Mouse (Mus musculus): ENCODE results near the gene Olfr695. TPM values are rescaled to one million over a fixed set of nuclear protein-coding genes. Genes with fewer than 3 reads are reported as not detected.
"Not testable (repeated sequence)": the region's sequence is repeated elsewhere in the genome, so short reads cannot be mapped to it uniquely, and the experiment has no call there.

Gene Olfr695
- polyA plus RNA-seq, 1 experiment from 2014 or later = not detected

DNA sequence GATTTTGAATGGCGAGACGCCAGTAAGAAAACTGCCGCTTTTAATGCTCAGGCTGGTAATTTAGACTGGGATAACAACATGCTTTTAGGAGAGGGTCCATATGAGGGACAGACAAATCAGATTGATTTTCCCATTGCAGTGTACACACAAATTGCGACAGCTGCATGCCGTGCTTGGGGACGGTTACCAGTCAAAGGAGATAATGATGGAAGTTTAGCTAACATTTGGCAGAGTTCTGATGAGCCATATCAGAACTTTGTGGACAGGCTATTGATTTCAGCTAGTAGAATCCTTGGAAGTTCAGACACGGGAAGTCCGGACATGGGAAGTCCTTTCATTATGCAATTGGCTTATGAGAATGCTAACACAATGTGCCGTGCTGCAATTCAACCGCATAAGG, 8.5 kb downstream of the Olfr695 start:
- H3K27me3 ChIP-seq (replicated peaks; ENCODE audit: control insufficient read depth, insufficient read depth, low read length); H3K36me3 ChIP-seq (ENCODE audit: control insufficient read depth, insufficient read depth, low read length); ATAC-seq; H3K4me3 ChIP-seq (ENCODE audit: low read length); H3K9me3 ChIP-seq (ENCODE audit: control insufficient read depth, low read length); H3K4me2 ChIP-seq (ENCODE audit: low read length); H3K27ac ChIP-seq (ENCODE audit: low read depth, low read length); H3K4me1 ChIP-seq (ENCODE audit: control insufficient read depth, insufficient read depth, low read depth, low read length); H3K9ac ChIP-seq (ENCODE audit: low read depth, low read length): not testable (repeated sequence)
- WGBS = 85% methylated on average over 10 of the region's 10 CpGs

DNA sequence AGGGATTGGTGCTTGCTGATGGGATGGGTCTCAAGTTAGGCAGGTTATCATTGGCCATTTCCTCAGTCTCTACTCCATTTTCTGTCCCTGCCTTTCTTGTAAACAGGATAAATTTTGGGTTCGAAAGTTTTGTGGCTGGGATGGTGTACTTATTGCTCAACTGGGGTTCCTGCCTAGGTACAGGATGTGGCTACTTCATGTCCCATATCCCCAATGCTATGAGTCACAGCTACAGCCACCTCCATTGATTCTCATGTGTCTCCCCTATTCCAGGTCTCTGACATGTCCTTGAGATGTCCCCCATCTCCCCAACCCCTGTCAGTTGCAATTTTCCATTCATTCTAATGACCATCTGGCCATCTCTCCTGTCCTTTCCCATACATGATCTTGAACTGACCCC, 19.3 kb downstream of the Olfr695 start:
- no peak overlapping the region for H3K4me2 ChIP-seq (ENCODE audit: low read length)
- ATAC-seq = no peak
- no peaks in the 10 kb centered on the region for H3K36me3 ChIP-seq (ENCODE audit: control insufficient read depth, insufficient read depth, low read length)
- no peaks in the 10 kb centered on the region for H3K27me3 ChIP-seq (replicated peaks; ENCODE audit: control insufficient read depth, insufficient read depth, low read length)
- WGBS = 85% methylated on average over 1 of the region's 1 CpGs
- H3K4me1 ChIP-seq (ENCODE audit: control insufficient read depth, insufficient read depth, low read depth, low read length) = no peaks in the 10 kb centered on the region
- H3K27ac ChIP-seq (ENCODE audit: low read depth, low read length) = no peak overlapping the region
- H3K9ac ChIP-seq (ENCODE audit: low read depth, low read length) = no peak overlapping the region
- no peak overlapping the region for H3K4me3 ChIP-seq (ENCODE audit: low read length)
- no peaks in the 10 kb centered on the region for H3K9me3 ChIP-seq (ENCODE audit: control insufficient read depth, low read length)

DNA sequence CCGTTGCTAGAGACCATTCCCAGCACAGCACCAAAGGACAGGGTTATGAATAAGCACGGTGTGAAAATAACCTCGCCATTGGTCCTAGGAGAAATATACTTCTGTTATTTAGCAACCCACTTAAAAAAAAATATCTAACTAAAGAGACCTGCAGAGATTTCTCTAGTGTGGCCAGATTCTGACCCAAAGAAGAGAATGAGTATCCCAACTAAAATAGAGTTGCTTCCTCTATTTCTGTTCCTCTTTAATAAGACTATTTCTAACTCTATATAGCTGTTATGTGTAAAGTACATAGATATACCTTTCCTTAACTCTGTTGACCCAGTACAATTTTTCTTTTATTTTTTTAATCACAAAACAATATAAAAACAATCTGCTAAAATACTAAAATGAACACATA, 23.2 kb downstream of the Olfr695 start:
- Histone ChIP-seq H3K4me2 (ENCODE audit: low read length) (no peak overlapping the region), H3K9ac (ENCODE audit: low read depth, low read length) (no peak overlapping the region), H3K36me3 (ENCODE audit: control insufficient read depth, insufficient read depth, low read length) (no peaks in the 10 kb centered on the region), H3K4me3 (ENCODE audit: low read length) (no peak overlapping the region), H3K27me3 (replicated peaks; ENCODE audit: control insufficient read depth, insufficient read depth, low read length) (no peaks in the 10 kb centered on the region), H3K27ac (ENCODE audit: low read depth, low read length) (no peak overlapping the region), H3K4me1 (ENCODE audit: control insufficient read depth, insufficient read depth, low read depth, low read length) (no peaks in the 10 kb centered on the region), H3K9me3 (ENCODE audit: control insufficient read depth, low read length) (no peaks in the 10 kb centered on the region)
- no peak for ATAC-seq
- 91% methylated on average over 3 of the region's 3 CpGs for WGBS

DNA sequence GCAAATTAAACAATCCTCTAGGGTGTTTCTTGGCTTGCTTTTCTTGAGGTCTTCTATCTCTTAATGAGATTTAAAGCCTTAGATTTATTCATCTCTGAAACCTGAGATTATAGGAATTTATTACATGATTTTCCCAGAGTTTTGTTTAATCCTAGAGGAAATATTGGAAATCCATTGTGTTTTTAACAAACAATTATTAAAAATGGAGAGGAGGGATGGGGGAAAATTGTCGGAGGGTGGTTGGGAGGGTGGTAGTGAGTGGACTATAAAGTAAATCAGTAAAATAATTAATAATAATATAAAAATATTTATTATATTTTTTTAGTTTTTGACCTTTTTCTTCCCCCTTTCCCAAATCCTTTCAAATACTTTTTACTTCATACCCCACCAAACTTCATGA, 24.5 kb downstream of the Olfr695 start, which contains the start of gene Olfr694:
Gene Olfr694, minus strand, starts transcription at position 101 of the 400 bp plus-strand sequence.
- H3K4me2 ChIP-seq (ENCODE audit: low read length) = no peak within 1 kb of the TSS
- WGBS = 98% methylated on average over 1 of the region's 1 CpGs
- no peaks in the 10 kb centered on the region for H3K4me1 ChIP-seq (ENCODE audit: control insufficient read depth, insufficient read depth, low read depth, low read length)
- H3K36me3 ChIP-seq (ENCODE audit: control insufficient read depth, insufficient read depth, low read length) = no peaks in the 10 kb centered on the region
- no peaks in the 10 kb centered on the region for H3K27me3 ChIP-seq (replicated peaks; ENCODE audit: control insufficient read depth, insufficient read depth, low read length)
- no peak within 1 kb of the TSS for H3K4me3 ChIP-seq (ENCODE audit: low read length)
- H3K27ac ChIP-seq (ENCODE audit: low read depth, low read length) = no peak within 1 kb of the TSS
- no peak within 1 kb of the TSS for H3K9ac ChIP-seq (ENCODE audit: low read depth, low read length)
- ATAC-seq = no peak
- H3K9me3 ChIP-seq (ENCODE audit: control insufficient read depth, low read length) = no peaks in the 10 kb centered on the region

DNA sequence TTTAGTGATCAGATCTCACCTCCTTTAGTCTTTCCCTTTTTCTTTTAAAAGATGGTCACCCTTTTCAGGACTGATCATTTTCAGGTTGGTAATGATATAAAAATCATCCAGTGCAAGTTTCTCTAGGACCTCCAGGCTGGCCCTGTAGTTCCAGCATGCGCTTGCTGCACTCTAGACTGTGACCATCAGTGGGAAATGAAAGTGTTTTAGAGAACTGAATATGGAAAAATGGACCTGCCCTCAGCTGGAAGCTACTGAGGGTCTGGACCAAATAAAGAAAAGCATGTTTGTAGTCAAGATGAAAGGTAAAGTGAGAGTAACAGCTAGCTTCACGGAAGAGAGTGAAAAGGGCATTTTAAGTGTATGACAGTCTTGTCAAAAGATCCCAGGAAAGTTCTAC, 30.8 kb downstream of the Olfr695 start:
- H3K27ac ChIP-seq (ENCODE audit: low read depth, low read length) = no peak overlapping the region
- no peak overlapping the region for H3K9ac ChIP-seq (ENCODE audit: low read depth, low read length)
- no peaks in the 10 kb centered on the region for H3K4me1 ChIP-seq (ENCODE audit: control insufficient read depth, insufficient read depth, low read depth, low read length)
- H3K9me3 ChIP-seq (ENCODE audit: control insufficient read depth, low read length) = no peaks in the 10 kb centered on the region
- H3K4me3 ChIP-seq (ENCODE audit: low read length) = no peak overlapping the region
- WGBS = 90% methylated on average over 2 of the region's 2 CpGs
- no peak for ATAC-seq
- H3K36me3 ChIP-seq (ENCODE audit: control insufficient read depth, insufficient read depth, low read length) = no peaks in the 10 kb centered on the region
- no peak overlapping the region for H3K4me2 ChIP-seq (ENCODE audit: low read length)
- H3K27me3 ChIP-seq (replicated peaks; ENCODE audit: control insufficient read depth, insufficient read depth, low read length) = no peaks in the 10 kb centered on the region

DNA sequence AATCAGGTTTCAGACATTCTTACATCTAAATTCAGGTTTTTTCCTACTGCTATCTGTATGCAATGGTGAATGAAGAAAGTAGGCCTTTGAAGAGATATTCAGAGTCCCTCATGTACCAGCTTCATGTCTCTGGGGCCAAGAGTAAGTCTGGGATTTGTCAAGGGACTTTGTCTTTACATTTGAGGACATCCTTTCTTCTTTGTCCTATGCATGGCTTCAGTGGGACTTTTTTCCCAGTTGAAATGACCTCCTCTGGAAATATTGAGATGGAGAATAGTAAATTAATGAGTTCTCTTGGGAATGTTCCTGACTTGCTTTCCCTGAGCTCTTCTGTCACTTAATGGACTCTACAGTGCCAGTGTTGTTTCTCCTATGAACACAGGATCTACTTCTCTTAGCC, 35.7 kb downstream of the Olfr695 start, which contains the start of gene Olfr693:
Gene Olfr693, minus strand, starts transcription at position 101 of the 400 bp plus-strand sequence.
- Histone ChIP-seq H3K9me3 (ENCODE audit: control insufficient read depth, low read length) (no peaks in the 10 kb centered on the region), H3K9ac (ENCODE audit: low read depth, low read length) (no peak within 1 kb of the TSS), H3K27ac (ENCODE audit: low read depth, low read length) (no peak within 1 kb of the TSS), H3K4me3 (ENCODE audit: low read length) (no peak within 1 kb of the TSS), H3K36me3 (ENCODE audit: control insufficient read depth, insufficient read depth, low read length) (no peaks in the 10 kb centered on the region), H3K4me1 (ENCODE audit: control insufficient read depth, insufficient read depth, low read depth, low read length) (no peaks in the 10 kb centered on the region), H3K4me2 (ENCODE audit: low read length) (no peak within 1 kb of the TSS), H3K27me3 (replicated peaks; ENCODE audit: control insufficient read depth, insufficient read depth, low read length) (no peaks in the 10 kb centered on the region)
- no peak for ATAC-seq

Other genes with a start within 250 kb of the Olfr695 start
- not detected in 2 replicates for gene Olfr693, start 35.8 kb downstream of the Olfr695 start, polyA plus RNA-seq (2015; fragmentation: Nextera tagmentation; extraction: Ambion mirVana)
- gene Olfr694, start 24.6 kb downstream of the Olfr695 start, polyA plus RNA-seq (2015; fragmentation: Nextera tagmentation; extraction: Ambion mirVana) = not detected in 2 replicates
- gene Olfr697, start 26.0 kb upstream of the Olfr695 start, polyA plus RNA-seq (2015; fragmentation: Nextera tagmentation; extraction: Ambion mirVana) = not detected in 2 replicates
- not detected in 2 replicates for gene Olfr698, start 39.0 kb upstream of the Olfr695 start, polyA plus RNA-seq (2015; fragmentation: Nextera tagmentation; extraction: Ambion mirVana)
- not detected in 2 replicates for gene Olfr699, start 76.8 kb upstream of the Olfr695 start, polyA plus RNA-seq (2015; fragmentation: Nextera tagmentation; extraction: Ambion mirVana)
- gene Olfr700, start 92.4 kb upstream of the Olfr695 start, polyA plus RNA-seq (2015; fragmentation: Nextera tagmentation; extraction: Ambion mirVana) = not detected in 2 replicates
- not detected in 2 replicates for gene Olfr701, start 97.7 kb upstream of the Olfr695 start, polyA plus RNA-seq (2015; fragmentation: Nextera tagmentation; extraction: Ambion mirVana)
- not detected in 2 replicates for gene Olfr702, start 117.5 kb upstream of the Olfr695 start, polyA plus RNA-seq (2015; fragmentation: Nextera tagmentation; extraction: Ambion mirVana)
- not detected in 2 replicates for gene Olfr703, start 127.0 kb upstream of the Olfr695 start, polyA plus RNA-seq (2015; fragmentation: Nextera tagmentation; extraction: Ambion mirVana)
- gene Olfr704, start 146.8 kb upstream of the Olfr695 start, polyA plus RNA-seq (2015; fragmentation: Nextera tagmentation; extraction: Ambion mirVana) = not detected in 2 replicates
- gene Olfr705, start 160.5 kb upstream of the Olfr695 start, polyA plus RNA-seq (2015; fragmentation: Nextera tagmentation; extraction: Ambion mirVana) = not detected in 2 replicates
- not detected in 2 replicates for gene Olfr706, start 171.8 kb upstream of the Olfr695 start, polyA plus RNA-seq (2015; fragmentation: Nextera tagmentation; extraction: Ambion mirVana)
- gene Olfr707, start 184.8 kb upstream of the Olfr695 start, polyA plus RNA-seq (2015; fragmentation: Nextera tagmentation; extraction: Ambion mirVana) = not detected in 2 replicates
- not detected in 2 replicates for gene Olfr1532-ps1, start 191.6 kb upstream of the Olfr695 start, polyA plus RNA-seq (2015; fragmentation: Nextera tagmentation; extraction: Ambion mirVana)
- gene Olfr709-ps1, start 215.8 kb upstream of the Olfr695 start, polyA plus RNA-seq (2015; fragmentation: Nextera tagmentation; extraction: Ambion mirVana) = not detected in 2 replicates
- gene Olfr710, start 231.9 kb upstream of the Olfr695 start, polyA plus RNA-seq (2015; fragmentation: Nextera tagmentation; extraction: Ambion mirVana) = not detected in 2 replicates
- not detected in 2 replicates for gene Olfr6, start 247.5 kb upstream of the Olfr695 start, polyA plus RNA-seq (2015; fragmentation: Nextera tagmentation; extraction: Ambion mirVana)